Mouse (Mus musculus) midbrain, embryonic 11.5 days (tissue): ENCODE results near the gene Fgb. TPM values are rescaled to one million over a fixed set of nuclear protein-coding genes. Genes with fewer than 3 reads are reported as not detected.

Experiments
- ATAC-seq: fragments of 200-750 bp; cut with Nextera tagmentation; 2 replicates; pipeline ENCODE4 v1.8.0; 2017; ENCODE audit warnings: moderate TSS enrichment, moderate library complexity; ENCODE audit not compliant: low FRiP score
- DNase-seq: peaks from one replicate; pipeline ENCODE4 v3.0.0; 2015; ENCODE audit warnings: low spot score; ENCODE audit errors: missing footprints
- H3K27ac ChIP-seq: fragments of 300-500 bp; sonication (generic); 2 replicates; pipeline ENCODE4 v1.5.1; 2014; ENCODE audit warnings: low read depth, low read length
- H3K27me3 ChIP-seq: fragments of 300-500 bp; sonication (generic); 2 replicates; pipeline ENCODE4 v1.6.1; 2014; ENCODE audit warnings: mild to moderate bottlenecking, low read length, moderate library complexity, mixed read lengths; ENCODE audit not compliant: control insufficient read depth, insufficient read depth
- H3K36me3 ChIP-seq: fragments of 300-500 bp; sonication (generic); 2 replicates; pipeline ENCODE4 v1.6.1; 2014; ENCODE audit warnings: mild to moderate bottlenecking, low read length, moderate library complexity, mixed read lengths; ENCODE audit not compliant: control insufficient read depth, insufficient read depth
- H3K4me1 ChIP-seq: fragments of 300-500 bp; sonication (generic); 2 replicates; pipeline ENCODE4 v1.6.1; 2014; ENCODE audit warnings: low read length; ENCODE audit not compliant: control insufficient read depth, insufficient read depth
- H3K4me2 ChIP-seq: fragments of 300-500 bp; sonication (generic); 2 replicates; pipeline ENCODE4 v1.6.1; 2014; ENCODE audit warnings: mild to moderate bottlenecking, moderate library complexity
- H3K4me3 ChIP-seq: fragments of 300-500 bp; sonication (generic); 2 replicates; pipeline ENCODE4 v1.5.1; 2014; ENCODE audit warnings: low read depth, low read length
- H3K9ac ChIP-seq: fragments of 300-500 bp; sonication (generic); 2 replicates; pipeline ENCODE4 v1.6.1; 2014; ENCODE audit warnings: low read length
- H3K9me3 ChIP-seq: fragments of 300-500 bp; sonication (generic); 2 replicates; pipeline ENCODE4 v1.6.1; 2016; ENCODE audit warnings: low read length; ENCODE audit not compliant: control insufficient read depth
- WGBS: fragments of 180-500 bp; shearing (Covaris S2); extraction: QIAGEN DNeasy Blood & Tissue Kit; methylation state at CpG from one replicate; pipeline ENCODE4 v1.1.7; 2014; 5-methylcytosine and 5-hydroxymethylcytosine counted together
- polyA plus RNA-seq: library from polyadenylated mRNA; unstranded; fragments of >200 nt; fragmentation: Nextera tagmentation; extraction: Ambion mirVana; gene quantifications from 2 replicates; pipeline ENCODE4 v1.2.1, GENCODE M21; 2014

The Fgb gene
- polyA plus RNA-seq, 1 experiment from 2014 or later, result not detected

DNA sequence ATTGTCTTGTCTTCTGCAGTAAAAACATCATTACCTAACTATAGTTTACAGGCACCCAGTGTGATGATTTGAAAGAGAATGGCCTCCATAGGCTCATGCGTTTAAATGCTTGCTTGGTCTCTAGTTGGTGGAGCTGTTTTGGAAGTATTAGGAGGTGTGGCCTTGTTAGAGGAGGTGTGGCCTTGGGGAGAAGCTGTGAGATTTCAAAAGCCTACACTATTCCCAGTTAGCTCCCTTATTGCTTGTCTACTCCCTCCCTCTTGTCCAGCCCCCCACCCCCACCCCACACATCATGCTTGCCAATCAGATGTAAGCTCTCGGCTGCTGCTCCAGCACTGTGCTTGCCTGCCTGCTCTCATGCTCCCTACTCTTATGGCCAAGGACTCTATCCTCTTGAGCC lies 7.4 kb upstream of the Fgb start:
- Histone ChIP-seq H3K4me3 (no peak overlapping the region), H3K9ac (no peak overlapping the region), H3K4me2 (no peak overlapping the region), H3K4me1 (peaks cover 6% of the 10 kb centered on the region), H3K36me3 (peaks cover 20% of the 10 kb centered on the region), H3K27me3 (no peaks in the 10 kb centered on the region), H3K9me3 (no peaks in the 10 kb centered on the region), H3K27ac (no peak overlapping the region)
- no peak for ATAC-seq
- 95% methylated on average over 2 of the region's 2 CpGs for WGBS
- no peak for DNase-seq

- Histone ChIP-seq H3K9ac (peak within 1 kb of the TSS; percentile 72), H3K4me1 (peaks cover 6% of the 10 kb centered on the region), H3K36me3 (peaks cover 9% of the 10 kb centered on the region), H3K4me2 (peak within 1 kb of the TSS; percentile 82), H3K4me3 (peak within 1 kb of the TSS; percentile 70), H3K27me3 (no peaks in the 10 kb centered on the region), H3K27ac (no peak within 1 kb of the TSS), H3K9me3 (no peaks in the 10 kb centered on the region)
- ATAC-seq, result peak; percentile 99
- under 1% methylated on average over 61 of the region's 61 CpGs for WGBS
- DNase-seq, result peak; percentile 100
These were observed 5.8 kb upstream of the Fgb start, which contains the start of gene Plrg1 for GRCm38 (mm10) chr3:83055281-83056038. Gene Plrg1, plus strand, starts transcription at chr3:83055522.

DNA sequence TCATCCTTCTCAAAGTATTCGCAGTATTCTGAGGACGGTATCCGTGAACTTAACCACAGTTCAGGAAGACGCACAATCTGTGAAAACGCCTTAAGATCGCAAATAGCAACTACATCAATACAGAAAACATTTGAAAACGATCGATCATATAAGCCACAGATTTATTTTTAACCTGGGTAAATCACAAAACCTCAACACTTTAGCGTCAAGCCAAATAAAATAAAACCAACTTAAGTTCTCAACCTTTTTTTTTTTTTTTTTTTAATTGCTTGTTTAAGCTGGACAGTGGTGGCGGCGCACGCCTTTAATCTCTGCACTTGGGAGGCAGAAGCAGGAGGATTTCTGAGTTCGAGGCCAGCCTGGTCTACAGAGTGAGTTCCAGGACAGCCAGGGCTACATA lies 5.1 kb upstream of the Fgb start:
- Histone ChIP-seq H3K27ac (no peak overlapping the region), H3K9ac (no peak overlapping the region), H3K36me3 (peaks cover 5% of the 10 kb centered on the region; the same call in 1 of the 2 replicates), H3K4me3 (peak overlapping the region; percentile 70; the same call in 1 of the 2 replicates), H3K27me3 (no peaks in the 10 kb centered on the region), H3K4me1 (peaks cover 6% of the 10 kb centered on the region), H3K4me2 (peak overlapping the region; percentile 29; the same call in 1 of the 2 replicates), H3K9me3 (no peaks in the 10 kb centered on the region)
- ATAC-seq, result no peak
- WGBS, result 36% methylated on average over 13 of the region's 13 CpGs
- DNase-seq, result no peak

- Histone ChIP-seq H3K9ac (no peak overlapping the region), H3K4me2 (no peak overlapping the region), H3K4me1 (peaks cover 6% of the 10 kb centered on the region), H3K36me3 (peaks cover 2% of the 10 kb centered on the region; the same call in 1 of the 2 replicates), H3K27ac (no peak overlapping the region), H3K9me3 (no peaks in the 10 kb centered on the region), H3K27me3 (no peaks in the 10 kb centered on the region), H3K4me3 (no peak overlapping the region)
- DNase-seq (no peak), ATAC-seq (no peak)
- WGBS, result 41% methylated on average over 10 of the region's 10 CpGs
These were observed 4.1 kb upstream of the Fgb start for GRCm38 (mm10) chr3:83053758-83054157.

GRCm38 (mm10) chr3:83053126-83053525 lies 3.5 kb upstream of the Fgb start:
- H3K27me3 ChIP-seq, result no peaks in the 10 kb centered on the region
- no peak overlapping the region for H3K4me2 ChIP-seq
- H3K4me1 ChIP-seq, result peaks cover 6% of the 10 kb centered on the region
- H3K9ac ChIP-seq, result no peak overlapping the region
- H3K27ac ChIP-seq, result no peak overlapping the region
- DNase-seq (no peak), ATAC-seq (no peak)
- H3K9me3 ChIP-seq, result no peaks in the 10 kb centered on the region
- WGBS, result 90% methylated on average over 7 of the region's 7 CpGs
- no peak overlapping the region for H3K4me3 ChIP-seq
- no peaks in the 10 kb centered on the region for H3K36me3 ChIP-seq

DNA sequence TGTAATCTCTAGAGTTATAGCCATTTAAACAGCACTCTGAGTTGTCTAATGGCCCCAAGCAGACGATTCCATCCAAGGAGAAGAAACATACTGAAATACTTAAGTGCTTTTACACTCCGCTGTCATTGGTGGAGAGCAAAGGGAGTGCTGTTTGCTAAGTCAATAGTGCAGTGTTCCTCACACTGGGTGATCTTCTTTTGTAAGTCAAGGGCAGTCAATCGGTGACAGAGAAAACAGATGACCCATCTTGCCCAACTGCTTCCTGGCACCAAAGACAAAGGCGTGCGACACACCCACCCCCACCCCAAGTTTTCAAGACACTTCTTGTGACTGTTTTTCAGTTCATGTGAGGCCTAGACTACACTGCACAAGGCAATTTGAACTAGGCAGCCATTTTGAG lies 2.4 kb upstream of the Fgb start:
- ATAC-seq (no peak), DNase-seq (no peak)
- WGBS, result 91% methylated on average over 5 of the region's 5 CpGs
- Histone ChIP-seq H3K4me1 (peaks cover 6% of the 10 kb centered on the region), H3K9me3 (no peaks in the 10 kb centered on the region), H3K27ac (no peak overlapping the region), H3K4me3 (no peak overlapping the region), H3K36me3 (no peaks in the 10 kb centered on the region), H3K9ac (no peak overlapping the region), H3K4me2 (no peak overlapping the region), H3K27me3 (no peaks in the 10 kb centered on the region)

DNA sequence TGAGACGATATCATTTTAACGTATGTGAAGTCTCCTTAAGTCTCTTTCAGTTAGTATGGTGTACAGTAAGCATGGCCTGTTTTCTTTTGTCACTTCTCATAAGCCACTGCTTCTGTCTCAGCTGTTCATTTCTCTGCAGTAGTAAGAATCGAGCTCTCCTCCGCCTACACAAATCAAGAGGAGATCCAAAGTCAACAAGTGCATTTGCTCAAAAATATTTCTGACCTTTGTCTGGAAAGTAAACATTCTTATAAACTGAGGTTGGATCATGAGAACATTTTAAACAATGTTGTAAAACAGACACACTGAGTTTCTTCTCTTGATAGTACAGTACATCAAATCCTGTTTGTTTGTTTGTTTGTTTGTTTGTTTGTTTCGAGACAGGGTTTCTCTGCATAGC lies 998 bp upstream of the Fgb start:
- WGBS, result 82% methylated on average over 5 of the region's 5 CpGs
- no peak overlapping the region for H3K9ac ChIP-seq
- ATAC-seq, result no peak
- no peaks in the 10 kb centered on the region for H3K36me3 ChIP-seq
- no peaks in the 10 kb centered on the region for H3K4me1 ChIP-seq
- H3K9me3 ChIP-seq, result no peaks in the 10 kb centered on the region
- H3K4me3 ChIP-seq, result no peak overlapping the region
- no peak overlapping the region for H3K4me2 ChIP-seq
- no peaks in the 10 kb centered on the region for H3K27me3 ChIP-seq
- no peak overlapping the region for H3K27ac ChIP-seq
- DNase-seq, result no peak

GRCm38 (mm10) chr3:83046649-83047048 lies 3.0 kb downstream of the Fgb start:
- Histone ChIP-seq H3K27ac (no peak overlapping the region), H3K9ac (no peak overlapping the region), H3K4me1 (no peaks in the 10 kb centered on the region), H3K9me3 (no peaks in the 10 kb centered on the region), H3K4me2 (no peak overlapping the region), H3K36me3 (no peaks in the 10 kb centered on the region), H3K4me3 (no peak overlapping the region), H3K27me3 (no peaks in the 10 kb centered on the region)
- ATAC-seq (no peak), DNase-seq (no peak)
- 90% methylated on average over 11 of the region's 11 CpGs for WGBS

DNA sequence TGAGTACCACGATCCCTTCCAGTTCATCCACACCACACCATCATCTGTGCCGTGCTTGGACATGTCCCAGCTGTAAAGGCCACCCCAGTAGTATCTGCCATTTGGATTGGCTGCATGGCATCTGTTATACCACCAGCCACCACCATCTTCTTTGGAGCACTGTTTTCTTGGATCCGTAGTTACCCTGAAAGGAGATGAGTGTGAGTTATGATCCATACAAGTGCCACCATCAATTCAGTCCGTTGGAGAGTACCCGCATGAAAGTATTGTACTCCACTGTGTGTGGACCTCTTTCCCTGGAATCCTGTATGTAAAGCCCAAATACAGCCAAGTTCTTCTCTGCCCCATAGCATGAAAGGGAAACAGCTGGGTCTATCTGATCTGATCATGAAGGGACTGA lies 7.2 kb downstream of the Fgb start:
- DNase-seq (no peak), ATAC-seq (no peak)
- no peak overlapping the region for H3K9ac ChIP-seq
- 88% methylated on average over 5 of the region's 5 CpGs for WGBS
- H3K27me3 ChIP-seq, result no peaks in the 10 kb centered on the region
- no peak overlapping the region for H3K27ac ChIP-seq
- no peaks in the 10 kb centered on the region for H3K4me1 ChIP-seq
- no peaks in the 10 kb centered on the region for H3K9me3 ChIP-seq
- no peak overlapping the region for H3K4me3 ChIP-seq
- H3K4me2 ChIP-seq, result no peak overlapping the region
- H3K36me3 ChIP-seq, result no peaks in the 10 kb centered on the region
